Mouse (Mus musculus) limb, embryonic 13.5 days (tissue): Measurements from ENCODE around the gene Cenpu. TPM values are rescaled to one million over a fixed set of nuclear protein-coding genes. Genes with fewer than 3 reads are reported as not detected.

Experiments
- ATAC-seq: fragments of 200-750 bp; cut with Nextera tagmentation; 2 replicates; pipeline ENCODE4 v1.8.0; 2017; ENCODE audit warnings: low read depth, moderate number of reproducible peaks, moderate TSS enrichment; ENCODE audit not compliant: low FRiP score
- H3K27ac ChIP-seq: fragments of 300-500 bp; sonication (generic); 2 replicates; pipeline ENCODE4 v1.5.1; 2015; ENCODE audit warnings: inconsistent platforms, mild to moderate bottlenecking, moderate library complexity
- H3K27me3 ChIP-seq: fragments of 300-500 bp; sonication (generic); 2 replicates; pipeline ENCODE4 v1.6.1; 2015; ENCODE audit warnings: mild to moderate bottlenecking, inconsistent platforms
- H3K36me3 ChIP-seq: fragments of 300-500 bp; sonication (generic); 2 replicates; pipeline ENCODE4 v1.6.1; 2015; ENCODE audit warnings: inconsistent platforms, mild to moderate bottlenecking, moderate library complexity
- H3K4me1 ChIP-seq: fragments of 300-500 bp; sonication (generic); 2 replicates; pipeline ENCODE4 v1.6.1; 2015; ENCODE audit warnings: inconsistent platforms
- H3K4me2 ChIP-seq: fragments of 300-500 bp; sonication (generic); replicated peaks from 2 replicates; pipeline ENCODE4 v1.6.1; 2015; ENCODE audit warnings: inconsistent platforms, mild to moderate bottlenecking, moderate library complexity
- H3K4me3 ChIP-seq: fragments of 300-500 bp; sonication (generic); 2 replicates; pipeline ENCODE4 v1.5.1; 2015; ENCODE audit warnings: moderate library complexity, mild to moderate bottlenecking, inconsistent platforms
- H3K9ac ChIP-seq: fragments of 300-500 bp; sonication (generic); 2 replicates; pipeline ENCODE4 v1.6.1; 2015; ENCODE audit warnings: mild to moderate bottlenecking, inconsistent platforms
- H3K9me3 ChIP-seq: fragments of 300-500 bp; sonication (generic); 2 replicates; pipeline ENCODE4 v1.6.1; 2016; ENCODE audit warnings: inconsistent platforms
- WGBS: fragments of 180-500 bp; shearing (Covaris S2); methylation state at CpG from one replicate; pipeline ENCODE4 v1.1.7; 2015; 5-methylcytosine and 5-hydroxymethylcytosine counted together
- polyA plus RNA-seq: library from polyadenylated mRNA; unstranded; fragments of >200 nt; fragmentation: Nextera tagmentation; extraction: Ambion mirVana; gene quantifications from 2 replicates; pipeline ENCODE4 v1.2.1, GENCODE M21; 2015

Gene Cenpu
- polyA plus RNA-seq, 1 experiment from 2014 or later: 16.8 TPM

- 58% methylated on average over 10 of the region's 10 CpGs for WGBS
- Histone ChIP-seq H3K4me1 (peaks cover 5% of the 10 kb centered on the region; the same call in 1 of the 2 replicates), H3K27ac (no peak overlapping the region), H3K9ac (no peak overlapping the region), H3K27me3 (no peaks in the 10 kb centered on the region), H3K9me3 (no peaks in the 10 kb centered on the region), H3K36me3 (peaks cover 6% of the 10 kb centered on the region), H3K4me2 (no peak overlapping the region), H3K4me3 (no peak overlapping the region)
- no peak; the same call in 1 of the 2 replicates for ATAC-seq
Observed at GRCm38 (mm10) chr8:46526821-46527220, 25.0 kb upstream of the Cenpu start.

GRCm38 (mm10) chr8:46529508-46529907, 22.3 kb upstream of the Cenpu start:
- Histone ChIP-seq H3K27ac (no peak overlapping the region), H3K4me2 (no peak overlapping the region), H3K4me1 (peaks cover 5% of the 10 kb centered on the region; the same call in 1 of the 2 replicates), H3K9me3 (no peaks in the 10 kb centered on the region), H3K9ac (no peak overlapping the region), H3K4me3 (no peak overlapping the region), H3K27me3 (no peaks in the 10 kb centered on the region), H3K36me3 (peaks cover 22% of the 10 kb centered on the region)
- no peak for ATAC-seq
- WGBS: 80% methylated on average over 4 of the region's 4 CpGs

GRCm38 (mm10) chr8:46530541-46530940, 21.3 kb upstream of the Cenpu start:
- no peak for ATAC-seq
- H3K9ac ChIP-seq: no peak overlapping the region
- H3K36me3 ChIP-seq: peaks cover 25% of the 10 kb centered on the region
- H3K4me1 ChIP-seq: peaks cover 5% of the 10 kb centered on the region; the same call in 1 of the 2 replicates
- no peak overlapping the region for H3K27ac ChIP-seq
- H3K9me3 ChIP-seq: no peaks in the 10 kb centered on the region
- no peak overlapping the region for H3K4me2 ChIP-seq
- no peaks in the 10 kb centered on the region for H3K27me3 ChIP-seq
- 17% methylated on average over 4 of the region's 4 CpGs for WGBS
- H3K4me3 ChIP-seq: no peak overlapping the region

GRCm38 (mm10) chr8:46533926-46534325, 17.9 kb upstream of the Cenpu start:
- Histone ChIP-seq H3K36me3 (peaks cover 24% of the 10 kb centered on the region), H3K27ac (no peak overlapping the region), H3K9ac (no peak overlapping the region), H3K27me3 (no peaks in the 10 kb centered on the region), H3K9me3 (no peaks in the 10 kb centered on the region), H3K4me3 (no peak overlapping the region), H3K4me2 (no peak overlapping the region), H3K4me1 (peaks cover 1% of the 10 kb centered on the region)
- no peak for ATAC-seq
- WGBS: 86% methylated on average over 7 of the region's 7 CpGs

DNA sequence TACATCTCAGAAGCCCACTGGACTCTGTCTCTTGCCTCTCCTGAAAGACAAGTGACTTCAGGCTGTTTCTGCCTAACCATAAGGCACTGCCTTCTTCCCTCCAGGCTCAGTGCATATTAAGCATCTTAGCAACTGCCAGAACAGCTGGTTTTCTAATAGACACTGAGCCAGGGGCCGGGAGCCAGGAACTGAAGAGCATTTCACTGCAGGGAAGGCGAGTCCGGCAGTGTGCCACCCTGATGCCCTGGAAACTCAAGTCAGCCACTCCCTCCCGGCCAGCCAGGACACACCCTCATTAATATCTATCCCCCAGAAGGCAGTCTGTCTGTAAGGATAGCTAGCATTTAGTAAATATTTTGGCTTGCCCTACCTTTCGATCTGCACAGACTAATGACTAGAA, 12.1 kb upstream of the Cenpu start:
- Histone ChIP-seq H3K9ac (no peak overlapping the region), H3K9me3 (no peaks in the 10 kb centered on the region), H3K4me3 (no peak overlapping the region), H3K36me3 (peaks cover 5% of the 10 kb centered on the region; the same call in 1 of the 2 replicates), H3K27ac (no peak overlapping the region), H3K4me2 (no peak overlapping the region), H3K27me3 (no peaks in the 10 kb centered on the region), H3K4me1 (peaks cover 20% of the 10 kb centered on the region)
- 58% methylated on average over 5 of the region's 5 CpGs for WGBS
- no peak for ATAC-seq

DNA sequence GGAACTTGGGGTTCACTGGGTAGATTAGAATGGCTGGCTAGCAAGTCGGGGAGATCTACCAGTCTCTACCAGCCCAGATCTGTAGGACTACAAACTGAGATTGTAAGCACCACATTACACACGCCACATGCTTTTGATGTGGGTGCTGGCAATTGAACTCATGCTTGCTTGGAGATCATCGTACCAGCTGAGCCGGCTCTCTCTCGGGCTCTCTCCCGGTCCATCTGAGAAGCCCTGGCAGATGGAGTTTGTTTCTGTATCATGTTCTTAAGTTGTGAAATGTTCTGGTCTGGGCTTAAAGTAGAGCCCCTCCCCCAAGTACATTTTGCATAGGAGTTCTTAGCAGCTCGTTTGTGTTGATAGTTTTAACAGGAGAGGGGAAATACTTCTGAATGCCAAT, 8.6 kb upstream of the Cenpu start:
- Histone ChIP-seq H3K4me2 (no peak overlapping the region), H3K36me3 (no peaks in the 10 kb centered on the region), H3K4me1 (peaks cover 20% of the 10 kb centered on the region), H3K9me3 (no peaks in the 10 kb centered on the region), H3K9ac (no peak overlapping the region), H3K27ac (no peak overlapping the region), H3K4me3 (no peak overlapping the region), H3K27me3 (no peaks in the 10 kb centered on the region)
- no peak for ATAC-seq
- WGBS: 68% methylated on average over 7 of the region's 7 CpGs

DNA sequence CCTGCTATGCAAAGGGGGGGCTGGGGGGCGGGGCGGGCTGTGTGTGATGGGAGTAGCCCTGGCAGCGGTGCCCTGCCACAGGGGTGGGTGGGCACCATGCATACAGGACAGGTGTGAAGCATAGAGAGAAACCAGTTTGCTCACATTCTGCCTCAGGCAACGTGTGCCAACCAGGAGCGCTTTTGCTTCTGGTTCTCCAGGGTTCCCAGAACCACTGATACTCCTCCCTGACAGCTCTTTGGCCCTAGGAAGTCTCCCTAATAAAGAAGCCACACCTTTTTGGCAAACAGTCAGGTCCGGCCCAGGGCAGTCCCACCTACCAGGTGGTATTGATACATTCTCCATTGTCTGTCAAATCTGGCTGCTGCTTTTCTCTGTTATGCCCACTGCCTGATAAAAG, 8.2 kb upstream of the Cenpu start:
- no peak overlapping the region for H3K4me3 ChIP-seq
- WGBS: 80% methylated on average over 6 of the region's 6 CpGs
- H3K9ac ChIP-seq: no peak overlapping the region
- H3K36me3 ChIP-seq: no peaks in the 10 kb centered on the region
- peaks cover 20% of the 10 kb centered on the region for H3K4me1 ChIP-seq
- ATAC-seq: no peak
- no peak overlapping the region for H3K4me2 ChIP-seq
- H3K27me3 ChIP-seq: no peaks in the 10 kb centered on the region
- no peaks in the 10 kb centered on the region for H3K9me3 ChIP-seq
- H3K27ac ChIP-seq: no peak overlapping the region

DNA sequence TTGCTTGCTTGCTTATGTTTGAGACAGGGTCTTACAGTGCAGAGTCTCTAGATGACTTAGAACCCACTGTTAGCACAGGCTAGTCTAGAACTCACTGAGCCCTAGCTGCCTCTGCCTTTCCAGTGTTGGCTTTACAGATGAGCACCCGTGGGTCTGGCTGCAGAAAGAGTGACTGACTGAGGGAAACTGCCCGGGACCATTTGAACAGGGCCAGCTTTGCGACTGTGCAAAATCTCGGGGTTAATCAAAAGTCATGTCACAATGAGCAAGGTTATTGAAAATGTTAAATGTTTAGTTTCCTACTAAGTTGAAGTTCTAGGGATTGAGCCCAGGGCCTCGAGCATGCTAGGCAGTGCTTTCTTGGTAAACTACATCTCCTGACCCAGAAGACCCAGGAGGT, 6.0 kb upstream of the Cenpu start:
- no peak for ATAC-seq
- Histone ChIP-seq H3K27ac (no peak overlapping the region), H3K9me3 (no peaks in the 10 kb centered on the region), H3K9ac (no peak overlapping the region), H3K36me3 (no peaks in the 10 kb centered on the region), H3K27me3 (no peaks in the 10 kb centered on the region), H3K4me1 (peaks cover 6% of the 10 kb centered on the region; the same call in 1 of the 2 replicates), H3K4me2 (no peak overlapping the region), H3K4me3 (no peak overlapping the region)
- 87% methylated on average over 5 of the region's 5 CpGs for WGBS

- 71% methylated on average over 11 of the region's 11 CpGs for WGBS
- H3K27ac ChIP-seq: 0 out of 2 replicates have a peak overlapping the region, but pooled peaks have one; percentile 4
Observed at GRCm38 (mm10) chr8:46546431-46547176, 5.2 kb upstream of the Cenpu start.

DNA sequence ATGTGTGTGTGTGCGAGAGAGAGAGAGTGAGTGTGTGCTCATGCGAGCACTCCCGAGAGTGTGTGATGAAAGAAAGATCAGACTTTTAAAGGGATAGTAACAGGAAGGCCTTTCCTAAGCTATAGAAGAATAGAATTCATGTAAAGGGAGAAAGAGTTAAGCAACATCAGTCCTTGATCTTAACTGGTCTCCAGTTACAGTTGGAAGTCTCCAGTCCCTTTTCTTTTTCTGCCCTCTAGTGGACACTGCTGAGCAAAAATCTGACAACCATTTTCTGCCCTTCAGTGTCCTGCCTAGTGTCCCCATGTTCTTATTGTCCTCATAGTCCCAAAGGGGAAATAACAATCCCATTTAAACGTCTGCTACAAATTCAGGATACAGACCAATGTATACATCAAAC, 4.6 kb upstream of the Cenpu start:
- Histone ChIP-seq H3K9me3 (no peaks in the 10 kb centered on the region), H3K27me3 (no peaks in the 10 kb centered on the region), H3K4me2 (no peak overlapping the region), H3K27ac (0 out of 2 replicates have a peak overlapping the region, but pooled peaks have one; percentile 4), H3K4me1 (peaks cover 10% of the 10 kb centered on the region), H3K36me3 (no peaks in the 10 kb centered on the region), H3K4me3 (no peak overlapping the region), H3K9ac (no peak overlapping the region)
- WGBS: 39% methylated on average over 4 of the region's 4 CpGs
- no peak for ATAC-seq

More at GRCm38 (mm10) chr8:46546431-46547176, 5.2 kb upstream of the Cenpu start:
- Histone ChIP-seq H3K4me1 (peaks cover 9% of the 10 kb centered on the region; the same call in 1 of the 2 replicates), H3K4me3 (no peak overlapping the region), H3K36me3 (no peaks in the 10 kb centered on the region), H3K4me2 (no peak overlapping the region), H3K9ac (no peak overlapping the region), H3K9me3 (no peaks in the 10 kb centered on the region), H3K27me3 (no peaks in the 10 kb centered on the region)
- ATAC-seq: no peak

- ATAC-seq: no peak
- Histone ChIP-seq H3K9me3 (no peaks in the 10 kb centered on the region), H3K27ac (no peak overlapping the region), H3K9ac (no peak overlapping the region), H3K4me2 (no peak overlapping the region), H3K36me3 (no peaks in the 10 kb centered on the region), H3K4me3 (no peak overlapping the region), H3K27me3 (no peaks in the 10 kb centered on the region), H3K4me1 (peaks cover 13% of the 10 kb centered on the region)
- WGBS: 78% methylated on average over 8 of the region's 8 CpGs
Observed at GRCm38 (mm10) chr8:46550058-46550457, 1.8 kb upstream of the Cenpu start.

- peaks cover 13% of the 10 kb centered on the region for H3K4me1 ChIP-seq
- WGBS: 50% methylated on average over 4 of the region's 4 CpGs
- H3K36me3 ChIP-seq: peaks cover 3% of the 10 kb centered on the region
- peak overlapping the region; percentile 72 for H3K4me2 ChIP-seq
- H3K9me3 ChIP-seq: no peaks in the 10 kb centered on the region
- no peak overlapping the region for H3K27ac ChIP-seq
- H3K9ac ChIP-seq: no peak overlapping the region; the same call in 1 of the 2 replicates
- no peaks in the 10 kb centered on the region for H3K27me3 ChIP-seq
- no peak for ATAC-seq
- H3K4me3 ChIP-seq: peak overlapping the region; percentile 65
Observed at GRCm38 (mm10) chr8:46551029-46551428, 799 bp upstream of the Cenpu start.

DNA sequence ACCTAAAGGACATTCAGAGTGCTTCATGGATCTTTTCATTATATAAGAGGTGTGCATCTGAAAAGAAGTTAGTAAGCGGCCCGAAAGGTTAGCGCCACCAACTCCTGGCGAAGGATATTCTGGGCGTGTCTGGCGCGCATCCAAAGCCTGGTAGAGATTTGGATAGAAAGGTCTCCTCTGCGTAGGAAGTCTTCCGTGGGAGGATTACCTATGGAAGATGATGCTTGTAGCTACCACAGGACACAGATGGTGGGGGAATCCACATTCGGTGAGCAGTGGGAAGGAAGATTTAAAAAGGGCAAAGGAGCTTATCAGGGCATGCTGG, 575 bp downstream of the Cenpu start:
- Histone ChIP-seq H3K4me1 (peaks cover 13% of the 10 kb centered on the region), H3K4me2 (peak overlapping the region; percentile 72), H3K4me3 (peak overlapping the region; percentile 65), H3K27me3 (no peaks in the 10 kb centered on the region), H3K36me3 (peaks cover 13% of the 10 kb centered on the region), H3K9me3 (no peaks in the 10 kb centered on the region), H3K27ac (no peak overlapping the region), H3K9ac (peak overlapping the region; percentile 62)
- no peak for ATAC-seq
- 2% methylated on average over 10 of the region's 10 CpGs for WGBS
